Mouse (Mus musculus): ENCODE data around the gene 3110018I06Rik.

3110018I06Rik gene

DNA sequence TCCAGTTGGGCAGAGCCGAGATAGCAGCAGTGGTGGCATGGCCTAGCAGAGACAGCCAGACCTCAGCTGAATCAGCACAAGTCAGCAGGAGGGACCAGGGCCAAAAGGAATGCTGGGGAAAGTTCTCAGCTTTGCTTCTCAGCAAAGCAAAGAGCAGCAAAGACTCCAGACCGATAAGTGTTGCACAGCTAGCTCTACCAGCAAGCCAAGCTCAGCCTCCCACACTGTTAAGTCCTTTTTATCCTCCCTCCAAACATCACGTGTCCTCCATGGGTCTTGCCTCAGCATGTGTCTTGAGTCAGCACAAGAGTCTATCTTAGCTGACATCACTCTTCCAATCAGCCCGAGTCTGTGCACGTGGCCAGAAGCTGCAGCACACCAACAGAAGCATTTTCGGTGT is at the start of gene 3110018I06Rik:
Gene 3110018I06Rik (plus strand): TSS at position 262 of the 400 bp plus-strand sequence.
- in situ Hi-C loops (cut with MboI), result no loop called here

GRCm38 (mm10) chr12:107444681-107445080 is 43.8 kb upstream of the 3110018I06Rik start:
- in situ Hi-C loops (cut with MboI), result no loop called here

- in situ Hi-C loops (cut with MboI), result no loop called here
Observed at GRCm38 (mm10) chr12:107457835-107458234, 30.6 kb upstream of the 3110018I06Rik start.

GRCm38 (mm10) chr12:107464731-107465130 is 23.7 kb upstream of the 3110018I06Rik start:
- in situ Hi-C loops (cut with MboI), result no loop called here

DNA sequence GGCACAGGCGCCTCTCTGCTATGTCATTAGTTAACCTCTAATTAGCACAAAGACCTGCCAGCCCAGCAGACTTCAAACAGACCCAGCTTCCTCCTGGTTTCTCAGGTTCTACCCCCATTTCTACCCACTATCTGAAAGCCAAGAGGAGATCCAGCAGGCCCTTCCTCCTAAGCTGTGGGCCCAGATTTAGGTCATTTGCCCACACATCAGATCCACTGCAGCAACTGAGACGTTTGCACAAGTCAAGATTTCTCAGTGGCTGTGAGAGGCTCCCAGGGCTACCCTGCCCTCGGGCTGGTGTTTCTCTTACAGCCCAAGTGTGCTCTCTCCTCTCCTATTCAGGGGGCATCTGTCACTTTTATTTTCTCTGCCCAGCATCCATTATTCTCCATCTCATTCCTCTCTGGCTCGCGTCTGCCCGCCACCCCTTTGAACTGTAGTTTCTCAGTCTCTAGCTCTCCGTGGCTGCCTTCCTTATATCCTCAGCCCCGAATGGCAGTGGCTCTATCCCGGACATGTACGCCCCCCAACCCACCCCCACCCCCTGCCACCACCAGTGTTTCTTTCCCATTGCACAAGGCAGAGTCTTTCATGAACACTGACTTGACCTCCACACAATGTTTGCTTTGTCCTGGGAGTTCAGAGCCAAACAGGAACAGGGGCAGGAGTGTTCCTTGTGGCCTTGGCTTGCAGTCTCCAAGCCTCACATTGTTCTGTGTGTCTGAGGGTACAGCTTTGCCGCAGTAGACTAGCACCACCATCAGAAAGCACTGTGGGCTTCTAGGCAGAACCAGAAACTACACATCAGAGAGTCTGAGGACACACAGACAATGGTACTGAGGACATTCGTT is 11.8 kb upstream of the 3110018I06Rik start:
- in situ Hi-C loops (cut with MboI), result no loop called here

DNA sequence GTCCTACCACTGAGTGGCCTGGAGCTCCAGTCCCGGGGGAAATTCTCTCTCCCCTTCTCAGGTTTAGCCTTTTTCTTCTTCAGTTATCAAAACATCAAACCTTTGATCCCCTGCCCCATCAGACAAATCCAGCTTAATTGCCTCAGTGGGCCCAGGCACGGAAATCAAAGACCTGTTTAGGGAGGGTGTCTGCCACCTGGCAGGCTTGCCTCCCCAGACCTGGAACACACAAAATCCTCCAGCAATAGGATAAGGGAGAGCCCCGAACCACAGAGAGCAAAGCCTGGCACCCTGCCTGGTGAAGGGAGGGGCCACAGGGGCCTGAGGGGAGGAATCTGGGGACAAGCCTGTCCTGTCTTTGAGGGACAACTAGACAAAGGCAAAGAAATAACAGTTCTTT is 9.1 kb upstream of the 3110018I06Rik start:
- in situ Hi-C loops (cut with MboI), result no loop called here

- in situ Hi-C loops (cut with MboI), result no loop called here
Observed at GRCm38 (mm10) chr12:107483031-107483430, 5.4 kb upstream of the 3110018I06Rik start.

GRCm38 (mm10) chr12:107491344-107491743 is 2.9 kb downstream of the 3110018I06Rik start:
- in situ Hi-C loops (cut with MboI), result no loop called here

DNA sequence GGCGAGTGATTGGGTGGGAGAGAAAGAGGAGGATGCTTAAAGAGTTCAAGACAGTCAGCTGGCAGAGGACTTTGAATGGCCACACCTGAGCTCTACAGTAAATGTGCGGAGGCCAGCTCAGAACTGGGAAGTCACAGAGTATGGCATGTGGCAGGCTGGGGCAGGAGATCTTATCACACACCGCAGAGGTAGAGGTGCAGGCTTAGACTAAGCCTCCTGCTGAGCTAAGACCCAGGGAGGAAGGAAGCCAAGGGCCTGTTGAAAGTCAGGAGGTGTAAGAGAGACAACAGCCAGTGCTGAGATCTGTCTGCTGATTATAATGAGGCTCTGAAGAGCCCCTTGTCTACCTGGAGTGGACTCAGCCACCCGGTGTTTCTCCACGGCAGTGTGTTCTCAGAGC is 8.5 kb downstream of the 3110018I06Rik start:
- in situ Hi-C loops (cut with MboI), result no loop called here

DNA sequence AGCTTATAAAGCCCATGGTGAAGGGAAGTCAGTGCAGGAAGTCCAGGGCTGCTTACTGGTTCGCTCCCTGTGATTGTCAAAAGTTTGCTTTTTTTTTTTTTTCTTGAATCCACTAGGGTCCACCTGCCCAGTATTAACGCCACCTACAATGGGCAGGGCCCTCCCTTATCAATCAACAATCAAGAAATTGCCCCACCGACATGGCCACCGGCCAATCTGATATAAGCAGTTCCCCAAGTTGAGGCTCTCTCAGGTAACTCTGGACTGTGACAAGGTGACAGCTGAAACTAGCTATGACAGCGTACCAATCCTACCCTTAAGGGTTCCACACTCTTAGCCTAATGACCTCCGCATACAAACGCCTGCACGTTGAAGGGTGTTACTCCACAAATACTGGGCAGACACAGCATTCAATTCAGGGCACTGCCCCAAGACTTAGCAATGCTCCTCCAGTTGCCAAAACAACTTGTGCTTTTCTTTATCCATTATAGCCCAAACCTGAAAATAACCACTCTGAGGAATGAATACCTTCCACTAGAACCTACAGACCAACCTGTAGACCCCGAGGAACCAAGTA is 21.3 kb downstream of the 3110018I06Rik start:
- in situ Hi-C loops (cut with MboI), result no loop called here

DNA sequence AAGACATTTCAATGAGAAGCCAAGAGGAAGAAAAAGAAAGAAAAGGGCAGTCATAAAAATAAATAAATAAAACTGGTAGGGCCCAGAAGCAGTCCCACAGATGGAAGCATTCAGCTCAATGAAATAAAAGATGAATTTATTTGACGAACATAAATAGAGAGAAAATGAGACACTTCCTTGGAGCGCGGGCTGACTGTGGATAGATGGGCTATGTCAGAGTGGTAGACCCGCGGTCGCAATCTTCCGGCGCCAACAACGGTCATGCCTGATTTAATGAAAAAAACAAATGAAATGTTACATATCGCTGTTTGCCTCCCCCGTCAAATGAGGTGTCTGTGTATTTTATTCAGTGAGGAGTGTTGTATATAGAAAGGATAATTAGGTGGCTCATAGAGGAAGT is 22.7 kb downstream of the 3110018I06Rik start:
- in situ Hi-C loops (cut with MboI), result no loop called here

DNA sequence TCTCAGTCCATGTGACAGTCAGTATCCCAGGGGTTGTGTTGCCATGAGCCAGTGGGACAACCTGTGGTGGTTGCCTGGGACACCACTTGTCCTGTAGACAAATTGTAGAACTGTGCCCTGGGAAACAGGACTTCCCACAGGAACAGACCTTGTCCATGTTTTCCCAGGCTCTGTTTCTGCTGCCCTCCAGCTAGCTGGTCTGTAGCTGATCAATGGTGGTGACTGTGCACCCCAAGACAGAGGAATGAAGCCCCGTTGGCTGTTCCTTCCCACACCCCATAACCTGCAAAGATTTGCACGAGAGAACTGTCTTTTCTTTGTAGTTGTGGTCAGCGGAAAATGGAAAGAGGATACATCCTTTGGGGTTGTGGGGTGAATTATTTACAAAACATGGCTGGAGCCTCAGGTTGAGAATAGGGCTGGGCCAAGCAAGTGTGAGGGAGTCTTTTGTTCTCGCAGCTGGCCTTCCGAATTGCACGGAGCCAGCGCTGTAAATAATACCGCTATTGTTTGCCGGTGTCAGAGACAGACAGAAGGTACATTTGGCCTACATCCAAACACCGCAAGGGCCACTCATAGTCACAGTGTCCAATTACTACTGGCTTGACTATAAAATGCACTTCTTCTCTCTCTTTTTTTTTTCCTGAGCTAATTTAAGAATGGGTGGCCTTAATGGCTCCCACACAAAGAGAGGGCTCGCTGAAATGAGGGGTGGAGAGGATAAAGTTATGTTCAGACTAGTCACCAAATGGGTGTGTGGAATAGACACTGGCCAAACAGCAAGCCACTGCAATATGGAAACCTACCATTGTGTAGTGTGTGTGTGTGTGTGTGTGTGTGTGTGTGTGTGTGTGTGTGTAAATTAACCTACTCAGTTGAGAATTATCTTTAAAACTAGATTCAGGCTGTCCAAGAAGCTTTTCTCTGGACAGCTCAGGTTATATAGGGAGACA is 28.1 kb downstream of the 3110018I06Rik start:
- in situ Hi-C loops (cut with MboI), result no loop called here

DNA sequence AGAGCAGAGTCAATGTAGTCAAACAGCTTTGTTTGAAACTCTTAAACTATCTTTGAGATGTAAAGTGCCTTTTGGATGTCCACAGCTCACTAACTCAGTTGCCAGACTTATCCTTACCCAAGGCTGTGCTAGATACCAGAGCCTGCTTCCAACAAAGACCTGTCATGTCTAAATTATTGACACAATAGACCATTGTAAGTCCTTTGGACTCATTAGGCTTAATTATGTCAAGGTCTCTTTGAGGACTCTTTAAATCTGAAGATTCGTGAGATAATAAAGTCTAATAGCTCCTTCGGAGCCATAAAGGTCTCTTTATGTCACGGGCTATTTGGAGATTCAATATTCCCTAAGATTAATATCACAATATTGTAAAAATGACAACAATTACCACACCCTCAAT is 32.5 kb downstream of the 3110018I06Rik start:
- in situ Hi-C loops (cut with MboI), result no loop called here

- in situ Hi-C loops (cut with MboI), result no loop called here
Observed at GRCm38 (mm10) chr12:107528346-107528880, 40.0 kb downstream of the 3110018I06Rik start.

- in situ Hi-C loops (cut with MboI), result no loop called here
Observed at GRCm38 (mm10) chr12:107532871-107533270, 44.4 kb downstream of the 3110018I06Rik start.

All from mature B cell (primary cell).